Mouse (Mus musculus): Measurements from ENCODE around the gene Klrb1a.
"Not testable (repeated sequence)": the region's sequence is repeated elsewhere in the genome, so short reads cannot be mapped to it uniquely, and the experiment has no call there.

DNA sequence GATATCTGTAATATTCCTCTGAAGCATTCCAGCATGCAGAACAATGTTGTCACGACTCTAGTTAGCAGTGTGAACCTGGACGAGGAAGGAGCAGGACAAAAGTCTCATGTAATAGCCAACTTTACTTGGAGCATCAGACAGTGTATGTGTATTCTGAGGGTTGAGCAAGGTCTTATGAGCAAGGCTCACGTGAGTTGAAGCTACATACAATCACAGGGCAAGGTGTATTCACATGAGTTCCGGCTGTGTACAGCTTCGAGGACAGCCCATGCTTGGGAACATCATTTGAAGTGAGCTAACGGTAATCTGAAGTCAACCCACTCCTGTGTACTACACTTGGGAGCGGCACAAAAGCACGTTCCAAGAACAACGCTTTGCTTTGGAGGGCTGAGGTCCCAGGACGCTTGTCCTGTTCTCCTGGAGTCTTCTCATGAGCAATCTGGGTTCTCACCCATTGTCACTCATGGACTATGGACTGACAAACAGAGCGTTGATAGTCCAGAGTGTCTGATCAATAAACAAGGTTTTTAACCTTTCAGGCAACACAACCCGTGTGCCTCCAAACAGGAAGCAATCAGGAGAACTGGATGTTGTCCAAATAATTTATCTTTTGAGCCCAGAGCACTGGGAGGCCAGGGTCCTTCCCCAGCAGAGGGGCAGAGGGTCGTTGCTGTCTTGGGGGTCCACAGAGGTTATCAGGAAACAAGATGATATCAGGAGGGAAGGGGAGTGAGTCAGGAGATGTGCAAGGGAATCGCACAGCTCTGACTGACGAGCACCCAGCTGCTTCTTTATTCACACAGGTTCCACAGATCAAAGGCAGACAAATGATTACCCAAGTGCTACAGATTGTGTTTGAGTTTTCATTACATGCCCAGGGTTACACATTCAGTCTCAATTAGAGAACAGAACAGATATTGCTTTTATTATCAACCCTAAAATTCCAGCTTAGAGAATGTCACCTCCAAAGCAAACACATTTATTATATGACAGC lies 7.9 kb upstream of the Klrb1a start:
- not testable (repeated sequence) for TF ChIP-seq CTCF, EP300 (IDR thresholded peaks at IDR 0.05; ENCODE audit: low read depth)

Data from liver, embryonic 14.5 days (tissue).